Mouse (Mus musculus): ENCODE data around the gene Ccdc171. TPM values are rescaled to one million over a fixed set of nuclear protein-coding genes. Genes with fewer than 3 reads are reported as not detected.

Ccdc171 gene
- total and polyA plus RNA-seq, 3 experiments: 1.8 to 15.0 (median 7.8) TPM

- no peaks in the 10 kb centered on the region for H3K4me1 ChIP-seq (ENCODE audit: insufficient read depth, low read depth, low read length)
- H3K9me3 ChIP-seq (replicated peaks): no peaks in the 10 kb centered on the region
- TF ChIP-seq GATA2 (IDR thresholded peaks at IDR 0.05; ENCODE audit: borderline replicate concordance, low read depth, low read length): no peak
- TF ChIP-seq POLR2AphosphoS5 (IDR thresholded peaks at IDR 0.05; ENCODE audit: insufficient replicate concordance, low read depth, low read length): no peak
- peaks cover 7% of the 10 kb centered on the region for H3K27me3 ChIP-seq (ENCODE audit: insufficient read depth, low read length)
- no peaks in the 10 kb centered on the region for H3K36me3 ChIP-seq (replicated peaks)
- DNase-seq (ENCODE audit: low spot score) (no peak), ATAC-seq (ENCODE audit: extremely low read depth, insufficient number of reproducible peaks, low FRiP score, poor library complexity, severe bottlenecking) (no peak)
- H3K4me3 ChIP-seq (ENCODE audit: low read depth, low read length): no peak overlapping the region
These were observed 24.9 kb upstream of the Ccdc171 start for GRCm38 (mm10) chr4:83500154-83501036.

GRCm38 (mm10) chr4:83501037-83501430 lies 24.3 kb upstream of the Ccdc171 start:
- Histone ChIP-seq H3K4me1 (ENCODE audit: insufficient read depth, low read depth, low read length) (no peaks in the 10 kb centered on the region), H3K27me3 (ENCODE audit: insufficient read depth, low read length) (peaks cover 6% of the 10 kb centered on the region), H3K36me3 (replicated peaks) (no peaks in the 10 kb centered on the region), H3K4me3 (ENCODE audit: low read depth, low read length) (no peak overlapping the region), H3K9me3 (replicated peaks) (no peaks in the 10 kb centered on the region)
- TF ChIP-seq CTCF (IDR thresholded peaks at IDR 0.05; ENCODE audit: low read depth, low read length): no peak
- no peak for TF ChIP-seq GATA1 (IDR thresholded peaks at IDR 0.05; ENCODE audit: borderline replicate concordance, low read length)
- no peak for TF ChIP-seq POLR2AphosphoS5 (IDR thresholded peaks at IDR 0.05; ENCODE audit: insufficient replicate concordance, low read depth, low read length)
- no peak for TF ChIP-seq TAL1 (conservative IDR thresholded peaks at IDR 0.05; ENCODE audit: low read depth, low read length)
- DNase-seq (ENCODE audit: low spot score): no peak
- no peak for ATAC-seq (ENCODE audit: extremely low read depth, insufficient number of reproducible peaks, low FRiP score, poor library complexity, severe bottlenecking)

DNA sequence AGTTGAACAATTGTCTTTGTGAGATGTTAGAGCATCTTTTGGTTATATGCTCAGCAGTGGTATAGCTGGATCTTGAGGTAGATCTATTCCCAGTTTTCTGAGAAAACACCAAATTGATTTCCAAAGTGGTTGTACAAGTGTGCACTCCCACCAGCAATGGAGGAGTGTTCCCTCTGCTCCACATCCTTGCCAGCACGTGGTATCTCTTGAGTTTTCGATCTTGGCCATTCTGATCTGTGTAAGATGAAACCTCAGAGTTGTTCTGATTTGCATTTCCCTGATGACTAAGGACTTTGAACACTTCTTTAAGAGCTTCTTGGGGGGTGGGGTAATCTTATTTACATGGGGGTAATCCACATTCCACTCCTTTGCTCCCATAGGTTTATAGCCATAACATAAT lies 15.7 kb upstream of the Ccdc171 start:
- H3K36me3 ChIP-seq (replicated peaks): no peaks in the 10 kb centered on the region

GRCm38 (mm10) chr4:83511083-83511482 lies 14.3 kb upstream of the Ccdc171 start:
- H3K4me3 ChIP-seq (ENCODE audit: low read depth, low read length): no peak overlapping the region
- H3K36me3 ChIP-seq (replicated peaks): no peaks in the 10 kb centered on the region
- H3K9me3 ChIP-seq (replicated peaks): no peaks in the 10 kb centered on the region
- DNase-seq (ENCODE audit: low spot score) (no peak), ATAC-seq (ENCODE audit: extremely low read depth, insufficient number of reproducible peaks, low FRiP score, poor library complexity, severe bottlenecking) (no peak)
- TF ChIP-seq CTCF (IDR thresholded peaks at IDR 0.05; ENCODE audit: low read depth, low read length): no peak
- TF ChIP-seq TAL1 (conservative IDR thresholded peaks at IDR 0.05; ENCODE audit: low read depth, low read length): no peak
- TF ChIP-seq GATA2 (IDR thresholded peaks at IDR 0.05; ENCODE audit: borderline replicate concordance, low read depth, low read length): no peak
- no peak for TF ChIP-seq GATA1 (IDR thresholded peaks at IDR 0.05; ENCODE audit: borderline replicate concordance, low read length)
- TF ChIP-seq POLR2AphosphoS5 (IDR thresholded peaks at IDR 0.05; ENCODE audit: insufficient replicate concordance, low read depth, low read length): no peak
- no peaks in the 10 kb centered on the region for H3K4me1 ChIP-seq (ENCODE audit: insufficient read depth, low read depth, low read length)
- H3K27me3 ChIP-seq (ENCODE audit: insufficient read depth, low read length): peaks cover 11% of the 10 kb centered on the region

More for the DNA sequence above, 15.7 kb upstream of the Ccdc171 start:
- Histone ChIP-seq H3K9me3 (replicated peaks) (no peaks in the 10 kb centered on the region), H3K4me1 (ENCODE audit: insufficient read depth, low read depth, low read length) (no peaks in the 10 kb centered on the region), H3K4me3 (ENCODE audit: low read depth, low read length) (no peak overlapping the region), H3K27me3 (ENCODE audit: insufficient read depth, low read length) (peaks cover 11% of the 10 kb centered on the region)
- ATAC-seq (ENCODE audit: extremely low read depth, insufficient number of reproducible peaks, low FRiP score, poor library complexity, severe bottlenecking) (no peak), DNase-seq (ENCODE audit: low spot score) (no peak)
- TF ChIP-seq TAL1 (conservative IDR thresholded peaks at IDR 0.05; ENCODE audit: low read depth, low read length) (no peak), GATA2 (IDR thresholded peaks at IDR 0.05; ENCODE audit: borderline replicate concordance, low read depth, low read length) (no peak), POLR2AphosphoS5 (IDR thresholded peaks at IDR 0.05; ENCODE audit: insufficient replicate concordance, low read depth, low read length) (no peak), CTCF (IDR thresholded peaks at IDR 0.05; ENCODE audit: low read depth, low read length) (no peak), GATA1 (IDR thresholded peaks at IDR 0.05; ENCODE audit: borderline replicate concordance, low read length) (no peak)

DNA sequence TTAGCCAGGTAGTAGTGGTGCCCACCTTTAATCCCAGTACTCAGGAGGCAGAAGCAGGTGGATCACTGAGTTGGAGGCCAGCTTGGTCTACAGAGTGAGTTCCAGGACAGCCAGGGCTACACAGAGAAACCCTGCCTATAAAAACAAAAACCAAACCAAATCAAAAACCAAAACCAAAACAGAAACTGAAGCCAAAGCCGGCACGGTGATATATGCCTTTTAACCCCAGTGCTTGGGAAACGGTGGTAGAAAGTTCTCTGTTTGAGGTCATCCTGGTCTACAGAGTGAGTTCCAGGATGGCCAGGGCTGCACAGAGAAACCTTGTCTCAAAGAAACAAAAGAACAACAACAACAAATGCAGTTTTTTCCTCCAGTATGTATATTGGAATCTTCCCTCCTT lies 13.1 kb upstream of the Ccdc171 start:
- no peaks in the 10 kb centered on the region; the same call in 1 of the 2 replicates for H3K4me1 ChIP-seq (ENCODE audit: insufficient read depth, low read depth, low read length)
- no peak for ATAC-seq (ENCODE audit: extremely low read depth, insufficient number of reproducible peaks, low FRiP score, poor library complexity, severe bottlenecking)

GRCm38 (mm10) chr4:83512644-83513043 lies 12.7 kb upstream of the Ccdc171 start:
- no peak for ATAC-seq (ENCODE audit: extremely low read depth, insufficient number of reproducible peaks, low FRiP score, poor library complexity, severe bottlenecking)
- Histone ChIP-seq H3K4me1 (ENCODE audit: insufficient read depth, low read depth, low read length) (no peaks in the 10 kb centered on the region; the same call in 1 of the 2 replicates), H3K4me3 (ENCODE audit: low read depth, low read length) (no peak overlapping the region), H3K27me3 (ENCODE audit: insufficient read depth, low read length) (peaks cover 16% of the 10 kb centered on the region), H3K36me3 (replicated peaks) (no peaks in the 10 kb centered on the region), H3K9me3 (replicated peaks) (no peaks in the 10 kb centered on the region)
- DNase-seq (ENCODE audit: low spot score): no peak
- no peak for TF ChIP-seq TAL1 (conservative IDR thresholded peaks at IDR 0.05; ENCODE audit: low read depth, low read length)
- no peak for TF ChIP-seq GATA2 (IDR thresholded peaks at IDR 0.05; ENCODE audit: borderline replicate concordance, low read depth, low read length)
- no peak for TF ChIP-seq GATA1 (IDR thresholded peaks at IDR 0.05; ENCODE audit: borderline replicate concordance, low read length)
- TF ChIP-seq CTCF (IDR thresholded peaks at IDR 0.05; ENCODE audit: low read depth, low read length): no peak
- no peak for TF ChIP-seq POLR2AphosphoS5 (IDR thresholded peaks at IDR 0.05; ENCODE audit: insufficient replicate concordance, low read depth, low read length)

More for the DNA sequence above, 13.1 kb upstream of the Ccdc171 start:
- H3K36me3 ChIP-seq (replicated peaks): no peaks in the 10 kb centered on the region
- no peak overlapping the region for H3K4me3 ChIP-seq (ENCODE audit: low read depth, low read length)
- H3K27me3 ChIP-seq (ENCODE audit: insufficient read depth, low read length): peaks cover 13% of the 10 kb centered on the region
- DNase-seq (ENCODE audit: low spot score): no peak
- TF ChIP-seq GATA2 (IDR thresholded peaks at IDR 0.05; ENCODE audit: borderline replicate concordance, low read depth, low read length): no peak
- TF ChIP-seq CTCF (IDR thresholded peaks at IDR 0.05; ENCODE audit: low read depth, low read length): no peak
- TF ChIP-seq GATA1 (IDR thresholded peaks at IDR 0.05; ENCODE audit: borderline replicate concordance, low read length): no peak
- no peak for TF ChIP-seq TAL1 (conservative IDR thresholded peaks at IDR 0.05; ENCODE audit: low read depth, low read length)
- no peaks in the 10 kb centered on the region for H3K9me3 ChIP-seq (replicated peaks)

Data from G1E (cell line).